Mouse (Mus musculus): Measurements from ENCODE around the gene Gosr1. TPM values are rescaled to one million over a fixed set of nuclear protein-coding genes. Genes with fewer than 3 reads are reported as not detected.
"Not testable (repeated sequence)": the region's sequence is repeated elsewhere in the genome, so short reads cannot be mapped to it uniquely, and the experiment has no call there.

The Gosr1 gene
- 10 to 100 TPM; 57.9 to 78.0 (median 74.5) TPM for total RNA-seq (2022)

DNA sequence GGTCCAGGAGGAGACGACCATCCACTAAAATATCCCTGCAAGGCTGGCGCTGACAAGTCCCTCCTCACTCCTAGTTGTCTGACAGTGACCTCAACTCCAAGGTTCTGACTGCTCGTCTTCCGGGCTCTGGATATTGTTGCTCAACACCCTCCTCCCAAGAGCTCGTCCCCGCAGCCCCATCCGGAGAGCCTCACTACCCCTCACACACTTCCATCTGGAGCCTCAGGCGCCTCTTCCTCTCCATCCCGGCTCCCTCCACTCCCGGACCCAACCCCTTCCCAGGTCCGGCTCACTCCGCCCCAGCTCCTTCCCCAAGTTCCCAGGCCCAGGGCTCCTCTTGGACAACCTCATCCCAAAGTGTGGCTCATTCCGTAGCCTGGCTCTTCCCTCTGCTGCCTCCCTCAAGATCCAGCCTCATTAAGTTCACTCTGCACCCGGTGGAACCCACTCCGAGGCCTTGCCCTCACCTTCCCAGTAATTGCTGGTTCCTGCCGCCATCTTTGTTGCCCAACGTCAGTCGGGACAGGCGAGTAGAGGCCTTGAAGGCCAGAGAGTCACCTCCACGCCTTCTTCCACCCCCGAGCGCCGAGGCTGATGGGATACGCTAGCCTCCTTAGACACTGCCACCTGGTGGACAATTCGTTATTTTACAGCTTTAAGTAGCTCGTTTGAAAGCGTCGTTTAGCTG, at the start of gene Gosr1:
TSS of gene Gosr1 (minus strand) at position 527 of the 688 bp plus-strand sequence.
- DNase-seq, result peak; percentile 90

DNA sequence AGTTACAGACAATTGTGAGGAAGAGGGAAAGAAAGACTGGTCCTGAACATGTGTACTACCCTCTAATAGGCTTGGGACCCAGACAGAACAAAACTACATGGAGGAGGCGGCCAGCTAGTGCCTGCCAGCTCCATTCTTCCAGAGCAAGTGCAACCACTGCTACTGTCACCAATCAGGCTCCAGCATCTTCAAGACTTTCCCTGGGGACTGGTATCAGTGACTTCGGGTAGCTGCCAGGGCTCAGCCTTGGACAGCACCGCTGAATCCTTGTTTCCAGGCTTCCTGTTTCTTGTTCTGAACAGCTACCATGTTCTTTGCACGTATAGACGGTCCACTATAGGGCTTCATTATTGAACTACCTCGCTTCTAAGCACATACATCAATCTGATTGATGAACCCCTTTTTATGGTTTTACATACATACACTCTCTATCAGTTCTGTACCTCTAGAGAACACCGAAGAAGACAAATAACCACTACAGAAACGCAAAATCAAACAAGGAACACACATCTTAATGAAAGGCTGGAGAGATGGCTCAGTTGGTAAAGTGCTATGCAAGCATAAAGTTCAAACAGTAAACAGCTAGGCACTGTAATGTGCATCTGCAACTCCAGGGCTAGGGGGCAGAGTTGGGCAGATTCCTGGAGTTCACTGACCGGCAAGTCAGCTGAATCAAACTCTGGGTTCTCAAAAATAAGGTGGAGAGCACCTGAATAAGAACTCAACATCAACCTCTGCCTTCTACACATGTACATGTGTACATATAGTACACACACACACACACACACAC, 47.5 kb upstream of the Gosr1 start:
- DNase-seq, result no peak

DNA sequence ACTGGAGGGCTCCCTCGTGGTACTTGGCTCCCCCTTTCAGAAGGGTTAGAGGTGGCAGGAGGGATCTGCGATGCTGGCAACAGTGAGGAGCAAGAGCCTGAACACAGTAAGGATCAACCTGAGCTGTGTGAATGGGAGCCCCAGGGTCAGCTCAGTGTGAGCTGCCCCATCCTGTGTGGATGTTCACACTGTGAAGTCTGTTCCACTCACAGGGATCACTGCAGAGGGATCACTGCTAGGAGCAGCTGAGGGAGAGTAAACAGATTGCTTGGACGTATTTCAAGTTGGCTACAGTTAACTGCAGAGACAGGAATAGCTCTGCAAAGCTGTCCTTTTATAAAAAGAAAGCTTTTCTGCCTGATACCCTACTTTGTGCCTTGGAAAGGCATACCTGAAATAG, 46.1 kb upstream of the Gosr1 start:
- DNase-seq, result no peak

DNA sequence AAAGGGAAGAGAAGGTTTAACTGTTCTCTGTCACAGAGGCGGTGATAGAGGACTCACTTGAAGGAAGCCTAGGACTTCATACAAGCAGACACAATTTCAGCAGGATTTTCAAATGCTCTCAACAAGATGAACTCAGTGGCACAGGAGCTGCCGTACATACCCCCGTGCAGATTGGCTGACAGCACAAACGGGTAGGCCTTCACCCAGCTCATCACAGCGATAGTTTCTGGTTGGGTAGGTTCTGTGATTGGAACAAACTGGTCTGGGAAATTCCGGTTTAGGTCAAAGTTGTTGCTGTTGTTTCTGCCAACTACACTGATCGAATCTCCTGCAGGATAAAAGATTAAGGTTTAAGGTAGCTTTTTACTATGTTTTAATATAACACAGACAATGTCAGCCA, 45.2 kb upstream of the Gosr1 start:
- no peak for DNase-seq

DNA sequence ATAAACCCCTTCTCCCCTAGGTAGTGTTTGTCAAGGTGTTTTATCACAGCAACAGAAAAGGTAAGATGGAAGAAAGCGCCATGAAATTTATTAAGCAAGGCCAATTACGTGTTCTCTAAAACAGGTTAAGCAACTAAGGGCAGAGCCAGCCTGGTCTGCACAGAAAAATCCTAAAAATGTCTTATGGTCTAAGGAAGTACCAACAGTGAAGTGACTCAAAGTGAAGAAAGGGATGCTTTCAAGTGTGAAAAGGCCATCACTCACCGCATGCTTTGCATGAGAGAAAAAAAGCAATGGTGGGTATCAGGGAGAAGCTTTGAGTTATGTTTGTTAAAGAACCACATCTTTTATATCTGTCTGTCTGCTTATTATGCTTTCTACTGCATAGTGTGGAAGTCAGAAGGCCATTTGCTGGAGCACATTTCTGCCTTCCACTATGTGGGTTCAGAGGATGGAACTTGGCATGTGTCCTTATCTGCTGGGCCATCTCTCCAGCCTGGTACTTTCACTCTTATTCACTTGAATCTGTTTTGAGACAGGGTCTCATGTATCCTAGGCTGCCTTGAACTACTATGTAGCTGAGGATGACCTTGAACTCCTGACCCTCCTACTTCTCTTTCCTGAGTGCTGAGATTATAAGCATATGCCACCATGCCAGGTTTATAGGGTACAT, 43.8 kb upstream of the Gosr1 start:
- no peak for DNase-seq

DNA sequence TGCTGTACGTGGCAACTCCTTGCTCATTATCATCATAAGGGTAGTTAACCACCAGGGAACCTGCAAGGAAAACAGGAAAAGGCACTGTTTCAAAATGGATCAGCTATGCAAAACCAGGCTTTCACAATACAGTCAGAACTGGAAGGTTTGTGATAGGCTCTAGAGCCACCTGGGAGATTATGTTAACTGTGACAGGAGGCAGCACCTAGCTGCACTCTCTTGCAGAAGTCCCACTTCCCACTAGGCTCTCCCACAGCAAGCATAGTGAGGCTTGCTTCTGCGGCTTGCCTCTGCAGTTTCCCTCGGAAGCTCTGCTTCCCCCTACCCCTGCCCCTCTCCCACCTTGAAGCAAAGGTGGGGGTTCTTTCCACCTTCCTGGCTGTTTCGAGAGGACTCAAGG, 42.6 kb upstream of the Gosr1 start:
- no peak for DNase-seq

DNA sequence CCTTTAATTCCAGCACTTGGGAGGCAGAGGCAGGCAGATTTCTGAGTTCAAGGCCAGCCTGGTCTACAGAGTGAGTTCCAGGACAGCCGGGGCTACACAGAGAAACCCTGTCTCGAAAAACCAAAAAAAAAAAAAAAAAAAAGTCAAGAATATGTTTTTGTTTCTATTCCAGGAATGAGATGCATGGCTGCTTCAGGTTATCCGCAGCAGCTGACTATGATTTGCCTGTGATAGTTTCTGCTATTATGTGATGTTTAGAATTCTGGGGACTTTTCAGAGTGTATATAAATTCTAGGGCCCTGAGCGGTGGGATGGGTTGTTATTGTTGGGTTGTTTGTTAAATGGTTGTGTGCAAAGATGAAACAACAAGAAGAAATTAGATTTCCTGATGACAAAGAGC, 41.7 kb upstream of the Gosr1 start:
- DNase-seq, result not testable (repeated sequence)

DNA sequence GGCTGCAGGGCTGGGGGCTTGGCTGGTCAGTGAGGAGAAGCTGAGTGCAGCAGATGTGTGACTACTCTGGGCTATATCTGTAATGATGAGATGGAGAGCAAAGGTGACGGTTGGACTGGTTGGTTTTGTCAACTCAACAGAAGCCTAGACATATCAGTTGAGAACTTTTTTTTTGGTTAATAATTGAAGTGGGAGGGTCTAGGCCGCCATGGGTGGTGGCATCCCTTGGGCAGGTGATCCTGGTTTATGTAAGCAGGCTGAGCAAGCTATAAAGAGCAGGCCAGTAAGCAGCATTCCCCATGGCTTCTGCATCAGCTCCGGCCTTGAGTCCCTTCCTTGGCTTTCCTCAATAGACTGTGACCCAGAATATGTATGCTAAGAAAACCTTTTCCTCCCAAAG, 39.9 kb upstream of the Gosr1 start:
- DNase-seq, result no peak

DNA sequence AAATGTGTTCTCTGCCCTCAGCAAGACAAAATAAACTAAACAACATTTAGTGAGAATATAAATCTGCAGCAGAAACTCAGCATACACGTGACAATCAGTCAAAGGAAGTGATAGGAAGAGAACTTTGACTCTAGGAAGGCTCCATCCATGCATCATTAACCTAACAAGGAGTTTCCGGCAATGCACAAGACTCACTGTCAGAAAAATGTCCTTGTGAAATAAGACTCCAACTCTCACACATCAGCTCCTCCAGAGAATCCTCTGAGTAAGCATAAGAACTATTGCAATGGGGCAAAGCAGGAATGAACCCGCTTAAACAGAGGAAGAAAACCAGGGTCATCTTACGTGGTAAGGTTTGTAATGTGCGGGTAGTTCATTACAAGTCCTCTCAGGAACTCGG, 33.9 kb upstream of the Gosr1 start:
- no peak for DNase-seq

DNA sequence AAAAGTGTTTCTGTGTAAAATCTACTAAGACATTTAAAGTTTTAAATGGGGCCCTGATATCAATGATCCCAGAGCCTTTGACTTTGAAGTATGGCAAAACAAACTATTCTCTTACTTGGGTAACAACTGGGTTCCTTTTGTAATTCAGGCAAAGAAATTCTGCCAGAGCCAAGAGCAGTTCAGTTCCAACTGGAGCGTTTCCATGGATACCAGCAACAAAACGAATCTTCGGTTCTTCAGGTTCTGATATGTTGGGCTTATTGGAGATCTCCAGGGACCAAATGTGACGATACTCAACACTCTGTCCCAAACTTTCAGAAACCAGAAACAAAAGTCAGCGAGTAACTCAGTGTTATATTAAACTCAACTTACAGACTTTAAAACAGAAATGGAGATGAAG, 31.9 kb upstream of the Gosr1 start:
- DNase-seq, result no peak

DNA sequence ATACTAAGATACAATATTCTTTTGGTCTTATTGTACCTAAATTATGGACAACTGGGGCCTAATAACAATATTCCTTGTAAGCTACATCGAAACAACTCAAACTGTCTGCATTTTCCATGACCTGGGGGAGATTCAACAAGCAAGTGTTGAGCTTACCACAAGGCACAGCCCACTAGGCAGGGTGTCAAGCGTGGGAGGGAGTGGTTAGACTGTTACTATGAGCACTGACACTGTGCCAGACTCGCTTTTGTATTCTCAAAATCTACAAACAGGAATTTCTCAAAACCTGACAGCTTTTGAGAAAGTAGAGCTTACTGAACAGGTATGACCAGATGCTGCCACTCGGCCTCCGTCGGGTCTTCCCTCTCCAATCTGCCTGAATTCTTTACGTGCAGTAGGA, 28.0 kb upstream of the Gosr1 start:
- DNase-seq, result no peak

DNA sequence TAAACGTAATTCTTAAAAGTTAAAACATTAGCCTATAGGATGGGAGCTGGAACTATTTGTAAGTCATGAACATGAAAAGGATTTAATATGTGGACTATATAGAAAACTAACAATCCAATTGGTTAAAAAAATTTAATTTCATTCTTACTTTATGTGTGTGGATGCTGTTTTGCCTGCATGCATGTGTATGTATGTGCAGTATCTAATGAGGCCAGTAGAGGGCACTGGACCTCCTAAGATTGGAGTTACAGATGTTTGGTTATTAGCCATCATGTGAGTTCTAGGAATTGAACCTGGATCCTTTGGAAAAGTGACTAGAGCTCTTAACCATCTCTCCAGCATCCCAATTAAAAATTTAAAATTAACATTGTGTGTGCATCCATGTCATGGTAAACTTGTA, 25.9 kb upstream of the Gosr1 start:
- no peak for DNase-seq

DNA sequence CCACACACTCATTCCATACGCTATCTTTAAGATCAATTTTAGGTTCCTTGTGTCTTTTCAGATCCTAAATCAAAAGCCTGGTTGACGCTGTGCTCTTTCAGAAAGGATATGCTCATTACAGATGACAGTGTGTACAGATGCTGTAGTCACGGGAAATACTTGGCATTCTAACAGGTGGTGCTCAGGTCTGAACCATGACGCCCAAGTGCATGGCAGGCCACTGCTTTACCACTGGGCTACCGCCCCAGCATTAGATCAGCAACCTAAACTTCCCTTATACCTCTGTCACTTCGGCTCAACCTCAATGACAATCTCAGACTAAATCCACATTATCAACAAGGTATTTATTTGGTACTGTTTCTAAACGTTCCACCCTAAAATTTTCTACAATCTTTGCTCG, 12.2 kb upstream of the Gosr1 start:
- no peak for DNase-seq

DNA sequence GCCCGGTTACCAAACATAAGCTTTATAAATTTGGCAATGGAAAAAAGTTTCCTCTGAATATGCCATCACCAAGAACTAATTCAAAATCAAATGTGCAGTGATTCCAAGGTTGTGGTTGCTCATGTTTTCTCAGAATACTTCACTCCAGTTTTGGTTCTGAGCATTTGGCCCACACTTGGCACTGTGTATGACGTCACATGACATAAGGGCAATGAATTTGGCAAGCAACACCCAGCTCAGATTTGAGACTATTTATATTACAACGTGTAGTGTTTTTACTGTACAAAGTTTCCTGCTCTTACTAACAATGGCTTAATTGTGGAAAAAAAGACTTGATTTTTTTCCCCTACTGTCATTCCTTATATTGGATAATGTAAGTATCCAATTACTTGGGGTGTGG, 10.4 kb upstream of the Gosr1 start:
- DNase-seq, result no peak

DNA sequence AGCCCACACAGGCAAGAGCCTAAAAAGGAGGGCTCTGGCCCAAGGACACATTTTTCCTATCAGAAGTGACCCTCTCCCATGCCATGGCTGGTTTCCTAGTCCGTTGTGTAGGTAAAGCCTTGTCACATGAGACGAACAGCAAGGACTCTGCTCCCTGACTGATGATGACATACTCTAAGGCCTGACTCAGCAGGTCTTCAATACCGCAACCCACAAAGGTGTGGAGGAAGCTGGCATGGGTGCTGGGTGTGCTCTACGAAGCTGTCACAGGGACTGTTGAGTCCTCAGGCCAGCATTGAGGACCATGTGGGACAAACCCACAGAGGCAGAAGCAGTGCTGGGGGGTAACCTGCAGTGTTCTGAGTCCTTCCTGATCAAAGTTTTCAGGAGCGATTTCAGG, 7.2 kb upstream of the Gosr1 start:
- no peak for DNase-seq

DNA sequence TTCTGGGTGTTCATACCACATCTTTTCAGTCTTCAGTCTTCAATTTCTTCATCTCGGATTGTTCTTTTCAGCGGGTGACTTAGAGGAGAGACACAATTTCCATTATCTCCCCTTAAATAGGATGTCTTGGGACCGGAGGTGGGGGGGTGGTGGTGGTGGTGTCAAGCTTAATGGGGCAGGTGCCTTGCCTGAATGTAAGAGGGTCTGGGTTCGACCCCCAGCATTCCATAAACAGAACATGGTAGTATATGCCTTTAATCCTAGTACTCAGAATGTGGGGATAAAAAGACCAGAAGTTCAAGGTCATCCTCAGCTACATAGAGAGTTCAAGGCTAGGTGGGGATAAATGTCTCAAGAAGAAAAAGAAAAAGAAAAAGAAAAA, 353 bp upstream of the Gosr1 start:
- DNase-seq, result no peak

DNA sequence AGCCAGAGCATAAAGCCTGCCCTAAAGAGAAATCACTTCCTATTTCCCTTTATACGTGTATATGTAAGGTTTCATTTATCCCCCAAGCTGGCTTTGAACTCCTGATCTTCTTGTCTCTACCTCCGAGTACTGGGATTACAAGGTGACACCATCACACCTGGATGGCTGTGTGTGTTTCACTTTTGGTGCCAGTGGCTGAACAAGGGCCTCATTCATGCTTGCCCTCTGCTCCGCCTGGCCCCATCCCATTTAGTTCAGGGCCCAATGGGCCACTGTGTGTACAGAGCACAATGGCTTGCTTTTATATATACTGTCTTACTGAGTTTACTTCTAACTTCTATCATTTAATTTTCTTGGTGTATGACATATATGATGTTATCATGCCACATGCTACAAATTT, 11.1 kb downstream of the Gosr1 start:
- DNase-seq, result no peak

DNA sequence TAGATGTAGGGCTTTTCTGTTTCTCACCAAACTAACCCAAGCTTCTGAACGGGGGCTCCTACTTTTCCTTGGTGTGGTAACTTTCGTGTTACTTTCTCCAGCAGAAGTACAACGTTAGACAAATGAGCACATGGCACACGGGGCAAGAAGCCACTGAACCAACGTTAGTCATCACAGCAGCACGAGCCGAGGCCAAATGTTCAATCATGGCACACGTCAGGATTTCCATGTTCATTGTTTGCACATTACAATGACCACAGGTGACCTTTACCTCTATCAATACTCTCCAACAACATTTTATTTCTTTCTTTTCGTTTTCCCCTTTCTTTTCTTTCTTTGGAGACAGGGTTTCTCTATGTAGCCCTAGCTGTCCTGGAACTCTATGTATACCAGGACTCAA, 14.6 kb downstream of the Gosr1 start:
- DNase-seq, result no peak

DNA sequence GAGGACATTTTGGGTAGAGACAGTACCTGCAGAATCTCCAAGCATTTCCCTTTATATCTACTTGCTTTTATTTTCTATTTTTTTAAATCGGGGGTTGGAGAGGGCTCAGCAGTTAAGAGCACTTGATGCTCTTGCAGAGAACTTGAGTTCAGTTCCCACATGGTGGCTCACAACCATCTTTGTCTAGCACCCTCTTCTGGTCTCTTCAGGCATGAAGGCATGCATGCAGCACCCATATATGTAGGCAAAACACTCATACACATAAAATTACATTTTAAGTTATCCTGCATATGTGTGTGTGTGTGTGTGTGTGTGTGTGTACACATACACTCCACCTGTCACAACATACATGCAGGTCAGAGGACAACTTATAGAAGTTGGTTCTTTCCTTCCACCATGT, 17.5 kb downstream of the Gosr1 start:
- DNase-seq, result no peak

DNA sequence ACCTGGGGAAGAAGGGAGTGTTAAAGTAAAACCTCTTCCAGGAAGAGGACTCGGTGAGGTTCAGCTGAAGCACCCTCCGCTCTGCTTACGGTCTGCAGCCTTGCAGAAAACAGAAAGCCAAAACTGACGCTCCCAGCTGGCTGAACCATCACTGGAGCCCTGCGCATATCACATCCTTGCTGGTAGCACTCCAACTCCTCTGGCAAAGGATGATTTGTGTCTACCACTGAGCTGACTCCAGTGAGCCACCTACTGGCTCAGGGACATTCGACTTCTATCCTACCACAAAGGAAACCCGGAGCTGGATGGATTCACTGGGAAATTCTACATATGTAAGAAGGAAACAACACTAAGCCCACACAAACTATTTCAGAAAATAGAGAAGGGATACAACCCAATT, 18.8 kb downstream of the Gosr1 start:
- peak; percentile 6 for DNase-seq

DNA sequence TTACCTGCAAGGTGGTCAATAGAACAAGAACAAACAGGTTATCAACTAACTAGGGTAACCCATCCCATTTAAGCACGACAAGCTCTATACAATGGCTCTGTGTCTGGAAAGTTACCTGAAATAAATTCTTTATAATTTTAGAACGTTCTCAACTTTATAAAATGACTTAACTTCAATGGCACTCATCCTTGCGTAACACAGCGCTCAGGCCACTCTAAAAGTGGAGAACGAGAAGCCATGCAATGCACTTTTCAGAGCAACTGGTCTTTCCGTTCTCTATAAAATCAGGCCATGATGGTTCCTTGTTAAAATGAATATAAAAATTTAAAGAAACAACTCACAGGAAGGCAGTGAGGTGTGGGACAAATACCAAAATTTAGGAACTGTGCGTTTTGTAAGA, 20.9 kb downstream of the Gosr1 start:
- DNase-seq, result no peak

DNA sequence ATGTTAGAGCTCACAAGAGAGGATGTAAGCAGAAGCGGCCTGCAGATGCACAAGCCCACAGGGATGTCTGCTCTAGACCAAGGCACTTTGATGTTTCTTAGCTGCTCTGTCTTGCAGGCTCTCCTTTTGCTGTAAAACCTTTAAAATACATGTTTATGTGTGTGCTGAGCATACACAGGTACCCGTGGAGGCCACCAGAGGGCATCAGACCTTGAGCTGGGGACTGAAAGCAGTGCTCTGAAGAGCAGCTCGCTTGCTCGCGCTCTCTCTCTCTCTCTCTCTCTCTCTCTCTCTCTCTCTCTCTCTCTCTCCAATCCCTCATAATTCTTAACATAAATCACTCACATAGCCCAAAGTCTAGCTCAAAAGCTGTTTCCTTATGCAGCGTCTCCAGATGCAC, 24.3 kb downstream of the Gosr1 start:
- no peak for DNase-seq

DNA sequence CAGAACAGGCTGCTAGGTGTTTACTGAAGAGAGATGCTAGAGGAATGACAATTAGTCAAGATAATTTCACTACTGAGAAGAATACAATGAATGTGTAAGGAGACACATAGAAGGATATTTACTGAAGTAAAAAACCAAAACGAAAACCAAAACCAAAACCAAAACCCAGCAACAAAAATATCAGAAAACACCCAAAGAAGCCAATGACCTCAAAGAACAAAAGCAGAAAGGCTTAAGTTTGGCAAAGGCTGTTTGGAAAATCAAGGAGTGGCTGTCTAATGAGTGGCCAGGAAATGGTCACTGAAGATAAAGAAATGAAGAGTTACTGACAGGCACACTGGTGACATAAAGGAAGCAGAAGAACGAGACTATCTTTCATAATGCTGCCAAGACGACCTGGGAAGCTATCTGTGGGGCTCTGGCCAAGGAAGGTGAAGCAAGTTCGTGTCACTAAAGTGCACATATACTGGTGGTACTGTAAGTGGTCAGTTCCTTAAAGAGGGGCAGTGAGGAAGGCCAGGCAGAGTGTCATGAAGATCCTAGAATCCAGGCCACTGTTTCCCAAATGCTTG, 27.5 kb downstream of the Gosr1 start:
- DNase-seq, result no peak

DNA sequence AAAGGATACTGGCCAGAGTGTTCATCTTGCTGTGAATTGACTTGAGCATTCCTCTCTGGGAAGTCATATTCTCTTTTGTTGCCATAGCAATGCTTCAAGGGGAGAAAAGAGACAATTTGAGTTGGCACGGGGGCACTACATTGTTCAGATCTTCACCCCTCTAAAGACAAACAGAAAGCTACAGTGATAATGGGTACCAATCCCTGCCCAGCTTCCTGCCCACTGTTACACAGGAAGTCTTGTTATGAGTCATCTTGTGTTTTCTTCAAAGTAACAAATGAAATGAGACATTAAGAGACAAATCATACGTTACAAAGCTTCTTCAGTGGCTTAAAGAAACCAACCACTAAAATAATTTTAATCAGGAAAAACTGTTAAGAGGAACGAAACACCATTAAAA, 28.8 kb downstream of the Gosr1 start:
- no peak for DNase-seq
